Mouse (Mus musculus): ENCODE data around the gene 4930402F06Rik. TPM values are rescaled to one million over a fixed set of nuclear protein-coding genes. Genes with fewer than 3 reads are reported as not detected.

Gene 4930402F06Rik
- polyA plus RNA-seq, 1 experiment from 2014 or later = not detected

- no peak for TF ChIP-seq CTCF (IDR thresholded peaks at IDR 0.05; ENCODE audit: low read depth)
- 58% methylated on average over 3 of the region's 3 CpGs for WGBS
- H3K9me3 ChIP-seq (replicated peaks; ENCODE audit: low read length) = no peaks in the 10 kb centered on the region
Measured at GRCm38 (mm10) chr2:35422384-35422783, 25.4 kb upstream of the 4930402F06Rik start.

GRCm38 (mm10) chr2:35420681-35421080, 23.7 kb upstream of the 4930402F06Rik start:
- DNase-seq (ENCODE audit: low spot score) (no peak), ATAC-seq (replicated peaks; ENCODE audit: low FRiP score, low read depth) (no peak)
- Histone ChIP-seq H3K9me3 (replicated peaks; ENCODE audit: low read length) (no peaks in the 10 kb centered on the region), H3K27me3 (ENCODE audit: insufficient read depth, low read length) (no peaks in the 10 kb centered on the region), H3K4me2 (ENCODE audit: low read length) (no peak overlapping the region), H3K4me3 (replicated peaks; ENCODE audit: low read depth, low read length) (no peak overlapping the region), H3K36me3 (ENCODE audit: insufficient read depth, low read length) (peaks cover 20% of the 10 kb centered on the region; the same call in 1 of the 2 replicates), H3K4me1 (replicated peaks; ENCODE audit: insufficient read depth, low read length) (no peaks in the 10 kb centered on the region), H3K27ac (no peak overlapping the region), H3K9ac (ENCODE audit: low read depth, low read length) (no peak overlapping the region)
- WGBS = 80% methylated on average over 1 of the region's 1 CpGs
- no peak for TF ChIP-seq CTCF (IDR thresholded peaks at IDR 0.05; ENCODE audit: low read depth)

More at GRCm38 (mm10) chr2:35422384-35422783, 25.4 kb upstream of the 4930402F06Rik start:
- no peak overlapping the region for H3K27ac ChIP-seq
- ATAC-seq (replicated peaks; ENCODE audit: low FRiP score, low read depth) = no peak
- H3K4me1 ChIP-seq (replicated peaks; ENCODE audit: insufficient read depth, low read length) = 0 out of 2 replicates have a peak, but pooled peaks cover under 1% of the 10 kb centered on the region
- no peak overlapping the region for H3K4me2 ChIP-seq (ENCODE audit: low read length)
- peaks cover 20% of the 10 kb centered on the region; the same call in 1 of the 2 replicates for H3K36me3 ChIP-seq (ENCODE audit: insufficient read depth, low read length)
- no peak overlapping the region for H3K9ac ChIP-seq (ENCODE audit: low read depth, low read length)
- no peak overlapping the region for H3K4me3 ChIP-seq (replicated peaks; ENCODE audit: low read depth, low read length)
- DNase-seq (ENCODE audit: low spot score) = no peak
- no peaks in the 10 kb centered on the region for H3K27me3 ChIP-seq (ENCODE audit: insufficient read depth, low read length)

- no peak overlapping the region for H3K4me2 ChIP-seq (ENCODE audit: low read length)
- peaks cover 20% of the 10 kb centered on the region; the same call in 1 of the 2 replicates for H3K36me3 ChIP-seq (ENCODE audit: insufficient read depth, low read length)
- H3K4me3 ChIP-seq (replicated peaks; ENCODE audit: low read depth, low read length) = no peak overlapping the region
- no peak overlapping the region for H3K27ac ChIP-seq
- ATAC-seq (replicated peaks; ENCODE audit: low FRiP score, low read depth) (no peak), DNase-seq (ENCODE audit: low spot score) (no peak)
- H3K4me1 ChIP-seq (replicated peaks; ENCODE audit: insufficient read depth, low read length) = no peaks in the 10 kb centered on the region
- TF ChIP-seq CTCF (IDR thresholded peaks at IDR 0.05; ENCODE audit: low read depth) = no peak
- WGBS = 96% methylated on average over 2 of the region's 2 CpGs
- H3K9ac ChIP-seq (ENCODE audit: low read depth, low read length) = no peak overlapping the region
- no peaks in the 10 kb centered on the region for H3K27me3 ChIP-seq (ENCODE audit: insufficient read depth, low read length)
- no peaks in the 10 kb centered on the region for H3K9me3 ChIP-seq (replicated peaks; ENCODE audit: low read length)
Measured at GRCm38 (mm10) chr2:35419671-35420070, 22.7 kb upstream of the 4930402F06Rik start.

GRCm38 (mm10) chr2:35419243-35419642, 22.3 kb upstream of the 4930402F06Rik start:
- no peaks in the 10 kb centered on the region for H3K9me3 ChIP-seq (replicated peaks; ENCODE audit: low read length)
- H3K36me3 ChIP-seq (ENCODE audit: insufficient read depth, low read length) = peaks cover 20% of the 10 kb centered on the region; the same call in 1 of the 2 replicates
- no peak overlapping the region for H3K4me3 ChIP-seq (replicated peaks; ENCODE audit: low read depth, low read length)
- 92% methylated on average over 4 of the region's 4 CpGs for WGBS
- H3K4me2 ChIP-seq (ENCODE audit: low read length) = no peak overlapping the region
- DNase-seq (ENCODE audit: low spot score) (no peak), ATAC-seq (replicated peaks; ENCODE audit: low FRiP score, low read depth) (no peak)
- H3K27ac ChIP-seq = no peak overlapping the region
- no peaks in the 10 kb centered on the region for H3K27me3 ChIP-seq (ENCODE audit: insufficient read depth, low read length)
- H3K9ac ChIP-seq (ENCODE audit: low read depth, low read length) = no peak overlapping the region
- TF ChIP-seq CTCF (IDR thresholded peaks at IDR 0.05; ENCODE audit: low read depth) = no peak
- H3K4me1 ChIP-seq (replicated peaks; ENCODE audit: insufficient read depth, low read length) = no peaks in the 10 kb centered on the region

- H3K36me3 ChIP-seq (ENCODE audit: insufficient read depth, low read length) = peaks cover 17% of the 10 kb centered on the region; the same call in 1 of the 2 replicates
- no peaks in the 10 kb centered on the region for H3K27me3 ChIP-seq (ENCODE audit: insufficient read depth, low read length)
- no peaks in the 10 kb centered on the region for H3K4me1 ChIP-seq (replicated peaks; ENCODE audit: insufficient read depth, low read length)
- H3K4me2 ChIP-seq (ENCODE audit: low read length) = no peak overlapping the region
- no peak overlapping the region for H3K9ac ChIP-seq (ENCODE audit: low read depth, low read length)
- no peak for ATAC-seq (replicated peaks; ENCODE audit: low FRiP score, low read depth)
- no peak for TF ChIP-seq CTCF (IDR thresholded peaks at IDR 0.05; ENCODE audit: low read depth)
- no peak for DNase-seq (ENCODE audit: low spot score)
- WGBS = 86% methylated on average over 1 of the region's 1 CpGs
- no peaks in the 10 kb centered on the region for H3K9me3 ChIP-seq (replicated peaks; ENCODE audit: low read length)
- no peak overlapping the region for H3K4me3 ChIP-seq (replicated peaks; ENCODE audit: low read depth, low read length)
- no peak overlapping the region for H3K27ac ChIP-seq
Measured at GRCm38 (mm10) chr2:35417231-35417630, 20.3 kb upstream of the 4930402F06Rik start.

- ATAC-seq (replicated peaks; ENCODE audit: low FRiP score, low read depth) = no peak
- Histone ChIP-seq H3K36me3 (ENCODE audit: insufficient read depth, low read length) (0 out of 2 replicates have a peak, but pooled peaks cover 10% of the 10 kb centered on the region), H3K4me1 (replicated peaks; ENCODE audit: insufficient read depth, low read length) (no peaks in the 10 kb centered on the region), H3K27me3 (ENCODE audit: insufficient read depth, low read length) (no peaks in the 10 kb centered on the region), H3K27ac (no peak overlapping the region), H3K4me2 (ENCODE audit: low read length) (no peak overlapping the region), H3K9me3 (replicated peaks; ENCODE audit: low read length) (no peaks in the 10 kb centered on the region), H3K9ac (ENCODE audit: low read depth, low read length) (no peak overlapping the region), H3K4me3 (replicated peaks; ENCODE audit: low read depth, low read length) (no peak overlapping the region)
- 79% methylated on average over 6 of the region's 6 CpGs for WGBS
- no peak for DNase-seq (ENCODE audit: low spot score)
- TF ChIP-seq CTCF (IDR thresholded peaks at IDR 0.05; ENCODE audit: low read depth) = no peak
Measured at GRCm38 (mm10) chr2:35416473-35416872, 19.5 kb upstream of the 4930402F06Rik start.

- Histone ChIP-seq H3K27ac (no peak overlapping the region), H3K4me2 (ENCODE audit: low read length) (no peak overlapping the region), H3K4me1 (replicated peaks; ENCODE audit: insufficient read depth, low read length) (no peaks in the 10 kb centered on the region), H3K9ac (ENCODE audit: low read depth, low read length) (no peak overlapping the region), H3K4me3 (replicated peaks; ENCODE audit: low read depth, low read length) (no peak overlapping the region), H3K36me3 (ENCODE audit: insufficient read depth, low read length) (no peaks in the 10 kb centered on the region), H3K27me3 (ENCODE audit: insufficient read depth, low read length) (no peaks in the 10 kb centered on the region), H3K9me3 (replicated peaks; ENCODE audit: low read length) (no peaks in the 10 kb centered on the region)
- TF ChIP-seq CTCF (IDR thresholded peaks at IDR 0.05; ENCODE audit: low read depth) = no peak
- no peak for ATAC-seq (replicated peaks; ENCODE audit: low FRiP score, low read depth)
- DNase-seq (ENCODE audit: low spot score) = no peak
- WGBS = 92% methylated on average over 3 of the region's 3 CpGs
Measured at GRCm38 (mm10) chr2:35412810-35413209, 15.8 kb upstream of the 4930402F06Rik start.
